Mouse (Mus musculus): ENCODE data around the gene Dclk1. TPM values are rescaled to one million over a fixed set of nuclear protein-coding genes. Genes with fewer than 3 reads are reported as not detected.

The Dclk1 gene
- polyA plus RNA-seq, 1 experiment: 2.2 TPM

DNA sequence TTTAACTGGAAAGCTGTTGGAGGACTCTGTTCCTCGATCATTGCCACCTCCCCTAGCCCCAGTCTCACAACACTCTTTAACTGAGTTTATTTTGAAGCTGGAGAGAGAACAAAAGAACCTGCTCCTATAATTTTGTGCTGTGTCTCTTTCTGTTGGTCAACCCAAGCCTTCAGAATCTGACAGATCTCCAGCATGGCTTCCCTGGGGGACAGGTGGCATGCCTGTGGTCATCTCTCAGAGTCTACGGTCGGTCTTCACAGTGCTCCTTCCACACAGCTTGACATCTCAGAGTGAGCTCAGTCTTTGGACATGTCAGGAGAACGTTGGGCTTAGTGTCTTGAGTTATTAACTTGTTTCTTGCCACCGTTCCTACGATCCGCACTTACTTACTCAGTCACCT is 204.5 kb downstream of the Dclk1 start:
- no peak overlapping the region for H3ac ChIP-seq (ENCODE audit: control insufficient read depth, insufficient read length, low read depth)
- H3K27me3 ChIP-seq (ENCODE audit: control insufficient read depth, insufficient read depth, insufficient read length): no peaks in the 10 kb centered on the region
- no peaks in the 10 kb centered on the region for H3K79me3 ChIP-seq (ENCODE audit: low read depth)
- no peaks in the 10 kb centered on the region for H3K79me2 ChIP-seq (ENCODE audit: control insufficient read depth, insufficient read depth)
- H3K36me3 ChIP-seq (ENCODE audit: control insufficient read depth, insufficient read depth): no peaks in the 10 kb centered on the region
- H3K4me3 ChIP-seq (ENCODE audit: insufficient read depth, poor library complexity, severe bottlenecking): no peak overlapping the region
- TF ChIP-seq FOSL1 (IDR thresholded peaks at IDR 0.05; ENCODE audit: insufficient read depth, low read length, poor library complexity, severe bottlenecking) (no peak), MAX (IDR thresholded peaks at IDR 0.05) (no peak), CTCF (IDR thresholded peaks at IDR 0.05; ENCODE audit: control insufficient read depth, insufficient read depth, insufficient read length) (no peak), MYOD1 (IDR thresholded peaks at IDR 0.05; ENCODE audit: control insufficient read depth, insufficient read length, low read depth) (no peak), USF1 (IDR thresholded peaks at IDR 0.05; ENCODE audit: low read depth) (no peak), CEBPB (IDR thresholded peaks at IDR 0.05; ENCODE audit: low read depth) (no peak), MYOG (IDR thresholded peaks at IDR 0.05; ENCODE audit: control insufficient read depth, extremely low read depth, insufficient read length) (no peak)

DNA sequence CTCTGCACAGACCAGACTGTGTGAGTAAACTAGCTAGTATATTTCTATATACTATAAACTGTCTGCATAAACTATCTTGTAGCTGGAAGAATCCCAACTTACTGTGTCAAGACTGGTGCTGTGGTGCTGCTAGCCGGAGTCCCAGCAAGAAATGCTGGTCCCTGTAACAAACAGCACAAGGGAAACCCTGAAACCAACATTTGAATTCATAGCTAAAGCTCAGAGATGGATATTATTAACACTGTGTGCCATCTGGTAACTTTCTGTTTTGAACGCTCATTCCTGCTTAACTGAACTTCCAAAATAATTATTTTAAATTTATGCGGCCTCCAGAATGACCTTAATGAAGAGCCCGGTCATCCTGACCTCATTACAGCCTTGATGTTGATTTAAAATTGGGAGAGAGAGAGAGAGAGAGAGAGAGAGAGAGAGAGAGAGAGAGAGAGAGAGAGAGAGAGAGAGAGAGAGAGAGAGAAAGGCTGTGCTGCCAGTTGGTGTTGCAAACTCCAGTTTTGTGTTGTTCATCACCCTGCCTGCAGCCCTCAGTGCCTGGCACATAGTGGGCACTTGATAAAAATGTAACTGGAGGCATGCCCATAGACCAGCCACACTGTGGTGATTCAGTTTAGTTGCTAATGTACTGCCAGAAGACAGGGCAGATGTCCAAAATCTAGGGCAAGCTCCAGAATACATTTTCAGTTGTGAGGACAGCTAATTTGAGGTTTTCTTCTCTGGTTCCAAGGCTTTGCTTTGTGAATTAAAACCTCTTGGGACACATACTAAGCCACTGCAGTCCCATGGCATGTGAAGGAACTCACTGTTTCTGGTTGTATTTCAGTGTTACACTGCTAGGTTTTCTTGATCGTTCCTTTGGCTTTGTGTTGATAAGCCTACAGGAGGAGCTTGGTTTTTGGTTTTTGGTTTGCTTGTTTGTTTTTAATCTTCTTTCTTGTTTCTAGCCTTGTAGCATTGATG is 205.6 kb downstream of the Dclk1 start:
- H3K79me2 ChIP-seq (ENCODE audit: control insufficient read depth, insufficient read depth): no peaks in the 10 kb centered on the region
- no peak overlapping the region for H3ac ChIP-seq (ENCODE audit: control insufficient read depth, insufficient read length, low read depth)
- H3K27me3 ChIP-seq (ENCODE audit: control insufficient read depth, insufficient read depth, insufficient read length): no peaks in the 10 kb centered on the region
- TF ChIP-seq CEBPB (IDR thresholded peaks at IDR 0.05; ENCODE audit: low read depth) (no peak), FOSL1 (IDR thresholded peaks at IDR 0.05; ENCODE audit: insufficient read depth, low read length, poor library complexity, severe bottlenecking) (no peak), CTCF (IDR thresholded peaks at IDR 0.05; ENCODE audit: control insufficient read depth, insufficient read depth, insufficient read length) (no peak), MYOG (IDR thresholded peaks at IDR 0.05; ENCODE audit: control insufficient read depth, extremely low read depth, insufficient read length) (no peak), MAX (IDR thresholded peaks at IDR 0.05) (no peak), USF1 (IDR thresholded peaks at IDR 0.05; ENCODE audit: low read depth) (no peak), MYOD1 (IDR thresholded peaks at IDR 0.05; ENCODE audit: control insufficient read depth, insufficient read length, low read depth) (no peak)
- no peaks in the 10 kb centered on the region for H3K36me3 ChIP-seq (ENCODE audit: control insufficient read depth, insufficient read depth)
- no peaks in the 10 kb centered on the region for H3K79me3 ChIP-seq (ENCODE audit: low read depth)
- no peak overlapping the region for H3K4me3 ChIP-seq (ENCODE audit: insufficient read depth, poor library complexity, severe bottlenecking)

DNA sequence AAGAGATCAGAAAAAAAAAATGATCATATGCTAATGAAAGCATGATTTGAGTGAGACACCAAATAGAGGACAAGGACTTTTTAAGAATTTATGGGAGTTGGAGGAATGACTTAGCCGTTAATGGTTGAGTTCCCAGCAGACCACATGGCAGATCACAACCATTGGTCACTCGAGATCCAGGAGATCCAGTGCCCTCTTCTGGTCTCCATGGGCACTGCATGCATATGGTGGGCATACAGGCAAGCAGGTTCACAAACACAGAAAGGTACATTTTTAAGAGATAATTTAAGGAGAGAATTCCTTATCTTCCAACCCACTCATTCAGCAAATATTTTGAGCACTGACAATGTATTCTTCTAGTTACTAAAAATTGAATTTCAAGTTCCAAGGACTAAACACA is 207.0 kb downstream of the Dclk1 start:
- no peak overlapping the region for H3ac ChIP-seq (ENCODE audit: control insufficient read depth, insufficient read length, low read depth)
- no peaks in the 10 kb centered on the region for H3K36me3 ChIP-seq (ENCODE audit: control insufficient read depth, insufficient read depth)
- no peaks in the 10 kb centered on the region for H3K27me3 ChIP-seq (ENCODE audit: control insufficient read depth, insufficient read depth, insufficient read length)
- no peak overlapping the region for H3K4me3 ChIP-seq (ENCODE audit: insufficient read depth, poor library complexity, severe bottlenecking)
- H3K79me2 ChIP-seq (ENCODE audit: control insufficient read depth, insufficient read depth): no peaks in the 10 kb centered on the region
- TF ChIP-seq CTCF (IDR thresholded peaks at IDR 0.05; ENCODE audit: control insufficient read depth, insufficient read depth, insufficient read length): no peak
- no peak for TF ChIP-seq USF1 (IDR thresholded peaks at IDR 0.05; ENCODE audit: low read depth)
- TF ChIP-seq MAX (IDR thresholded peaks at IDR 0.05): no peak
- TF ChIP-seq MYOD1 (IDR thresholded peaks at IDR 0.05; ENCODE audit: control insufficient read depth, insufficient read length, low read depth): no peak
- no peak for TF ChIP-seq MYOG (IDR thresholded peaks at IDR 0.05; ENCODE audit: control insufficient read depth, extremely low read depth, insufficient read length)
- no peak for TF ChIP-seq FOSL1 (IDR thresholded peaks at IDR 0.05; ENCODE audit: insufficient read depth, low read length, poor library complexity, severe bottlenecking)
- TF ChIP-seq CEBPB (IDR thresholded peaks at IDR 0.05; ENCODE audit: low read depth): no peak
- H3K79me3 ChIP-seq (ENCODE audit: low read depth): no peaks in the 10 kb centered on the region

DNA sequence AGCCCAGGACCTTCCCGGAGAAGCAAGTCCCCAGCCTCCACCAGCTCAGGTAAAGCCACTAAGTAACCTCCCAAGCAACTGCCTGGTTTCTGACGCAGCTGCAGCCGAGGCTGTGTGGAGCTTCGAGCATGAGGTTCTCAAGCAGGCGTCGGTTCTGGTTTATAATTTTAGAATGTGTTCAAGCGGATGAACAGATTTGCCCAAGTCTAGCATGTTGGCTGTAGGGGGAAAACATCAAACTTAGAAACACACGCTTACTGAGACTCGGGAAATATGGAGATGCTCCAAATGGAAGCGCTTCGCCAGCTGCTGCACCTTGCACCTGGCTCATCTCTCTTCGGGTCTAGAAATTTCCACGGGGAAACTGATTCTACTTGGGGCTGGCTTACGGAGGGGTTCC is 208.9 kb downstream of the Dclk1 start:
- Histone ChIP-seq H3K79me3 (ENCODE audit: low read depth) (no peaks in the 10 kb centered on the region), H3K27me3 (ENCODE audit: control insufficient read depth, insufficient read depth, insufficient read length) (no peaks in the 10 kb centered on the region), H3K36me3 (ENCODE audit: control insufficient read depth, insufficient read depth) (no peaks in the 10 kb centered on the region), H3K79me2 (ENCODE audit: control insufficient read depth, insufficient read depth) (no peaks in the 10 kb centered on the region), H3K4me3 (ENCODE audit: insufficient read depth, poor library complexity, severe bottlenecking) (no peak overlapping the region), H3ac (ENCODE audit: control insufficient read depth, insufficient read length, low read depth) (no peak overlapping the region)
- TF ChIP-seq MAX (IDR thresholded peaks at IDR 0.05) (no peak), CTCF (IDR thresholded peaks at IDR 0.05; ENCODE audit: control insufficient read depth, insufficient read depth, insufficient read length) (no peak)

DNA sequence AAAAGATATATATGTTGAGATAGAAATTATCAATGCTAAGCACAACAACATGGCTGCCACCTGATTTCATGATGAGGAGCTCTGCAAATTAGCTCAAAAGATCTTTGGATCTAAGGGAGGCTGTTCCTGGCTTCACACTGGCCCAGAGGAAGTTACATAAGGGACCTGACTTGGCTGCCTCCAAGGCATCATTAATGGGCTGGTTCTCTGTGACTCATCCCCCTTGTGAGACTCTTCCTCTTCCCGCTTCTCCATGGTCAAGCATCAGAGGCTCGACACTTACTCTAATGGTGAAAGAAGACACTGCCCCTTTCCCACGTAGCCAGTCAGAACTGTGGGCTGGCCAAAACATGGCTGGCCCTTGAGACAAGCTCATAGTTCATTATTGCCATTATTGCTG is 209.7 kb downstream of the Dclk1 start:
- peak; percentile 23 for TF ChIP-seq MAX (IDR thresholded peaks at IDR 0.05)
- no peak for TF ChIP-seq CEBPB (IDR thresholded peaks at IDR 0.05; ENCODE audit: low read depth)
- Histone ChIP-seq H3ac (ENCODE audit: control insufficient read depth, insufficient read length, low read depth) (no peak overlapping the region), H3K79me3 (ENCODE audit: low read depth) (no peaks in the 10 kb centered on the region), H3K4me3 (ENCODE audit: insufficient read depth, poor library complexity, severe bottlenecking) (no peak overlapping the region), H3K79me2 (ENCODE audit: control insufficient read depth, insufficient read depth) (no peaks in the 10 kb centered on the region), H3K36me3 (ENCODE audit: control insufficient read depth, insufficient read depth) (no peaks in the 10 kb centered on the region), H3K27me3 (ENCODE audit: control insufficient read depth, insufficient read depth, insufficient read length) (no peaks in the 10 kb centered on the region)

DNA sequence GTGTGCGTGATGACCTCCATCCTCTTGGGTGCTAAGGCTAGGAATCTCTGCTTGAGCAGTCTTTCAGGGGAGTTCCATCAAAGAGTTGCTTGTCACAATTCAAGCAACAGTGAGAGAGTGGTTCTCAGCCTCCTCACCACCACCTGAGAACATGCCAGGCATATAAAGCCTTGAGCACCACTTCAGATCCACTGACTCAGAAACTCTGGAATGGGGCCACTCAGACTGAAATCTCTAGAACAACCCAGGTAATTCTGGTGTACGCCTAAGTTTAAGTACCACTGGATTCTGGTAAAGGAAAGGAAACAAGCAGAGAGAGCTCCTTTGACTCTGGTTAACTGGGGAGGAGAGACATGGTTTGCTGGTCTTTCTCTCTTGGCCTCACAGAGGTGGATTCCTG is 210.3 kb downstream of the Dclk1 start:
- Histone ChIP-seq H3K36me3 (ENCODE audit: control insufficient read depth, insufficient read depth) (no peaks in the 10 kb centered on the region), H3K4me3 (ENCODE audit: insufficient read depth, poor library complexity, severe bottlenecking) (no peak overlapping the region), H3K79me3 (ENCODE audit: low read depth) (no peaks in the 10 kb centered on the region), H3K27me3 (ENCODE audit: control insufficient read depth, insufficient read depth, insufficient read length) (no peaks in the 10 kb centered on the region), H3ac (ENCODE audit: control insufficient read depth, insufficient read length, low read depth) (no peak overlapping the region), H3K79me2 (ENCODE audit: control insufficient read depth, insufficient read depth) (no peaks in the 10 kb centered on the region)
- no peak for TF ChIP-seq FOSL1 (IDR thresholded peaks at IDR 0.05; ENCODE audit: insufficient read depth, low read length, poor library complexity, severe bottlenecking)
- TF ChIP-seq CEBPB (IDR thresholded peaks at IDR 0.05; ENCODE audit: low read depth): no peak
- TF ChIP-seq MYOD1 (IDR thresholded peaks at IDR 0.05; ENCODE audit: control insufficient read depth, insufficient read length, low read depth): no peak
- TF ChIP-seq MAX (IDR thresholded peaks at IDR 0.05): no peak
- TF ChIP-seq CTCF (IDR thresholded peaks at IDR 0.05; ENCODE audit: control insufficient read depth, insufficient read depth, insufficient read length): no peak
- no peak for TF ChIP-seq USF1 (IDR thresholded peaks at IDR 0.05; ENCODE audit: low read depth)
- TF ChIP-seq MYOG (IDR thresholded peaks at IDR 0.05; ENCODE audit: control insufficient read depth, extremely low read depth, insufficient read length): no peak
